Comparison of ENCODE assay signal across 22 mouse cellular contexts in the genomic region with DNA sequence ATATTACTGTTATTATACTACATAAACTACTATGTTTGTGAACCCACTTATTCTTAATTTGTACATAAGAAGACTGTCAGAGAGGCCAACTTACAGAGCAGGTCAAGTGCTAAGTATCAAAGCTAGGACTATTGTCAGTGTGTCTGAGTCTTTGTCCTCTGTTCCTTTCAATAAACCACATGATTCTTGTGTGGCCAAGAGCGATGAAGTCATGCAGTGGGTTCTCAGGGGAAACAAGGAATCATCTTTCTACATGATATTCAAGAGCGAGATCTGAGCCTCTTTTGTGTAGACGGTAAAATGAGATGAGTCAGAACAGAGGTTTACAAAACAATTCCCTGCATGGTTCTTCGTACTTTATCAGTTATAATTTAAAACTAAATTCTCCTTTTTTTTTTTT. TPM values are rescaled to one million over a fixed set of nuclear protein-coding genes. Genes with fewer than 3 reads are reported as not detected.
DNase-seq lines count a peak whose midpoint lies in the region; ATAC-seq and TF ChIP-seq lines count a peak whose summit lies in the region.
"Had no signal": no experiment of that assay in that cellular context is flagged by ENCODE, and none has a peak within 500 bp of the region (broad histone marks: within the 10 kb centered on the region; RNA-seq: fewer than 3 reads in every experiment).

No protein-coding gene starts in this region.

- H3K36me3 ChIP-seq in embryonic facial prominence, embryonic 14.5 days (ENCODE audit: control insufficient read depth, insufficient read depth, low read length) = no peaks in the 10 kb centered on the region
- H3K36me3 ChIP-seq in embryonic facial prominence, embryonic 10.5 days (replicated peaks) = no peaks in the 10 kb centered on the region
- H3K36me3 ChIP-seq: forebrain, embryonic 12.5 days; G1E; heart, embryonic 13.5 days; hindbrain, embryonic 12.5 days had no signal

- no peak overlapping the region for H3K27ac ChIP-seq in embryonic facial prominence, embryonic 14.5 days (replicated peaks; ENCODE audit: low read depth, low read length)
- H3K27ac ChIP-seq in embryonic facial prominence, embryonic 10.5 days (replicated peaks) = no peak overlapping the region
- H3K27ac ChIP-seq in layer of hippocampus, adult 2 months = peak overlapping the region; percentile 65
- H3K27ac ChIP-seq: forebrain, embryonic 12.5 days; gastrocnemius, adult 2 months; heart, embryonic 13.5 days; hindbrain, embryonic 12.5 days had no signal

- H3K4me1 ChIP-seq in embryonic facial prominence, embryonic 14.5 days (ENCODE audit: control insufficient read depth, insufficient read depth, low read length) = no peaks in the 10 kb centered on the region; the same call in 1 of the 2 replicates
- peaks cover 9% of the 10 kb centered on the region for H3K4me1 ChIP-seq in embryonic facial prominence, embryonic 10.5 days

- H3K9me3 ChIP-seq in embryonic facial prominence, embryonic 14.5 days (ENCODE audit: control insufficient read depth, low read length) = 0 out of 2 replicates have a peak, but pooled peaks cover 2% of the 10 kb centered on the region
- H3K9me3 ChIP-seq in embryonic facial prominence, embryonic 10.5 days = no peaks in the 10 kb centered on the region
- H3K9me3 ChIP-seq: G1E; hindbrain, embryonic 12.5 days had no signal

- H3K27me3 ChIP-seq in embryonic facial prominence, embryonic 14.5 days (replicated peaks; ENCODE audit: control insufficient read depth, insufficient read depth, low read length) = no peaks in the 10 kb centered on the region
- H3K27me3 ChIP-seq in embryonic facial prominence, embryonic 10.5 days (replicated peaks; ENCODE audit: low read depth, poor library complexity, severe bottlenecking) = no peaks in the 10 kb centered on the region
- H3K27me3 ChIP-seq: forebrain, embryonic 12.5 days; heart, embryonic 13.5 days; hindbrain, embryonic 12.5 days had no signal

- no peak overlapping the region for H3K4me2 ChIP-seq in embryonic facial prominence, embryonic 14.5 days (ENCODE audit: low read depth, low read length)
- H3K4me2 ChIP-seq: forebrain, embryonic 12.5 days; heart, embryonic 13.5 days; hindbrain, embryonic 12.5 days had no signal

- no peak for ATAC-seq in embryonic facial prominence, embryonic 14.5 days (ENCODE audit: low read depth)
- ATAC-seq: CD4-positive, CD25-positive, alpha-beta regulatory T cell, adult 4 months; forebrain, embryonic 16.5 days; hindbrain, embryonic 16.5 days; inflammation-experienced regulatory T-cells, adult 6 months had no signal

- no peak overlapping the region for H3K9ac ChIP-seq in embryonic facial prominence, embryonic 14.5 days (ENCODE audit: low read depth, low read length)
- H3K9ac ChIP-seq: forebrain, embryonic 12.5 days; heart, embryonic 13.5 days; hindbrain, embryonic 12.5 days had no signal

- DNase-seq in embryonic facial prominence, embryonic 14.5 days (ENCODE audit: low spot score) = peak; percentile 23
- no peak for DNase-seq in embryonic facial prominence, embryonic 10.5 days (ENCODE audit: low spot score)
- DNase-seq in layer of hippocampus, adult 2 months (ENCODE audit: low spot score in 2 of 2) = no peak
- no peak for DNase-seq in layer of hippocampus, postnatal 10 days (ENCODE audit: low spot score in 2 of 2)
- DNase-seq in Muller cell, postnatal 12 days (ENCODE audit: inconsistent ontology term) = peak; percentile 79
- no peak for DNase-seq in lung, adult 18-20 months
- no peak for DNase-seq in kidney, postnatal 14 days
- DNase-seq: adrenal gland, postnatal 10 days; cerebellum, adult 18-20 months; cerebellum, postnatal 10 days; gastrocnemius, adult 2 months; gastrocnemius, postnatal 25 days; heart, postnatal 4 days had no signal

- H3K4me3 ChIP-seq in embryonic facial prominence, embryonic 14.5 days (ENCODE audit: low read depth, low read length) = no peak overlapping the region
- no peak overlapping the region for H3K4me3 ChIP-seq in embryonic facial prominence, embryonic 10.5 days
- H3K4me3 ChIP-seq in layer of hippocampus, adult 2 months = no peak overlapping the region
- H3K4me3 ChIP-seq: forebrain, embryonic 12.5 days; gastrocnemius, adult 2 months; heart, embryonic 13.5 days; hindbrain, embryonic 12.5 days had no signal

- 69% methylated on average over 4 of the region's 4 CpGs for WGBS in embryonic facial prominence, embryonic 14.5 days
- 86% methylated on average over 4 of the region's 4 CpGs for WGBS in embryonic facial prominence, embryonic 10.5 days

- TF ChIP-seq CTCF in layer of hippocampus, adult 2 months (conservative IDR thresholded peaks at IDR 0.05) = no peak

RNA-seq across cellular contexts. Expression of gene Pls1, which starts 35.5 kb away (rescaled TPM):
- 5.5 and 6.4 TPM in 2 replicates for polyA plus RNA-seq in embryonic facial prominence, embryonic 14.5 days (2014; fragmentation: Nextera tagmentation; extraction: Ambion mirVana)
- 7.5 and 8.7 TPM in 2 replicates for polyA plus RNA-seq in embryonic facial prominence, embryonic 10.5 days (2016; fragmentation: Nextera tagmentation; extraction: Ambion mirVana)
- total RNA-seq in layer of hippocampus, adult 2 months (2021) = 10 to 100 TPM in 1 of 2 experiments, 1 to 10 TPM in 1; 9.2 to 12.3 TPM
- 1 to 10 TPM; 3.1 to 3.7 TPM for total RNA-seq in layer of hippocampus, postnatal 10 days (2021)
- total RNA-seq: gastrocnemius, postnatal 25 days; granulocyte monocyte progenitor cell, adult 5-6 weeks had no signal
- polyA plus RNA-seq: G1E had no signal

RNA-seq across cellular contexts. Expression of gene Atr, which starts 47.8 kb away (rescaled TPM):
- 14.0 and 14.8 TPM in 2 replicates for polyA plus RNA-seq in embryonic facial prominence, embryonic 14.5 days (2014; fragmentation: Nextera tagmentation; extraction: Ambion mirVana)
- 21.8 and 22.9 TPM in 2 replicates for polyA plus RNA-seq in embryonic facial prominence, embryonic 10.5 days (2016; fragmentation: Nextera tagmentation; extraction: Ambion mirVana)
- 10 to 100 TPM; 11.8 to 13.4 TPM for total RNA-seq in layer of hippocampus, adult 2 months (2021)
- total RNA-seq in layer of hippocampus, postnatal 10 days (2021) = 10 to 100 TPM; 15.6 to 16.3 TPM

RNA-seq across cellular contexts. Expression of gene Trpc1, which starts 59.4 kb away (rescaled TPM):
- polyA plus RNA-seq in embryonic facial prominence, embryonic 14.5 days (2014; fragmentation: Nextera tagmentation; extraction: Ambion mirVana) = 3.0 and 3.9 TPM in 2 replicates
- 1.9 and 2.4 TPM in 2 replicates for polyA plus RNA-seq in embryonic facial prominence, embryonic 10.5 days (2016; fragmentation: Nextera tagmentation; extraction: Ambion mirVana)
- 10 to 100 TPM; 45.2 to 49.2 TPM for total RNA-seq in layer of hippocampus, adult 2 months (2021)
- total RNA-seq in layer of hippocampus, postnatal 10 days (2021) = 10 to 100 TPM; 42.1 to 51.5 TPM
- total RNA-seq: granulocyte monocyte progenitor cell, adult 5-6 weeks had no signal
- polyA plus RNA-seq: G1E had no signal

Comparison
In these comparisons a context has a peak if more than half of its experiments do, and no peak if none do; other contexts are left out.
1. DNase-seq: peak in embryonic facial prominence, embryonic 14.5 days (single experiment) and Muller cell, postnatal 12 days (single experiment); none in embryonic facial prominence, embryonic 10.5 days (single experiment), layer of hippocampus, adult 2 months (0 of 2), layer of hippocampus, postnatal 10 days (0 of 2), lung, adult 18-20 months (0 of 2) and kidney, postnatal 14 days (single experiment).